Mouse (Mus musculus): ENCODE results near the gene Gm10762. TPM values are rescaled to one million over a fixed set of nuclear protein-coding genes. Genes with fewer than 3 reads are reported as not detected.
A peak's percentile ranks its signal among the peaks of the same experiment; 100 is the strongest.
"Not testable (repeated sequence)": the region's sequence is repeated elsewhere in the genome, so short reads cannot be mapped to it uniquely, and the experiment has no call there.

Gene Gm10762
- total RNA-seq (2015) (3.6 and 4.6 TPM in 2 replicates), total RNA-seq (2017) (1.1 and 1.7 TPM in 2 replicates)

DNA sequence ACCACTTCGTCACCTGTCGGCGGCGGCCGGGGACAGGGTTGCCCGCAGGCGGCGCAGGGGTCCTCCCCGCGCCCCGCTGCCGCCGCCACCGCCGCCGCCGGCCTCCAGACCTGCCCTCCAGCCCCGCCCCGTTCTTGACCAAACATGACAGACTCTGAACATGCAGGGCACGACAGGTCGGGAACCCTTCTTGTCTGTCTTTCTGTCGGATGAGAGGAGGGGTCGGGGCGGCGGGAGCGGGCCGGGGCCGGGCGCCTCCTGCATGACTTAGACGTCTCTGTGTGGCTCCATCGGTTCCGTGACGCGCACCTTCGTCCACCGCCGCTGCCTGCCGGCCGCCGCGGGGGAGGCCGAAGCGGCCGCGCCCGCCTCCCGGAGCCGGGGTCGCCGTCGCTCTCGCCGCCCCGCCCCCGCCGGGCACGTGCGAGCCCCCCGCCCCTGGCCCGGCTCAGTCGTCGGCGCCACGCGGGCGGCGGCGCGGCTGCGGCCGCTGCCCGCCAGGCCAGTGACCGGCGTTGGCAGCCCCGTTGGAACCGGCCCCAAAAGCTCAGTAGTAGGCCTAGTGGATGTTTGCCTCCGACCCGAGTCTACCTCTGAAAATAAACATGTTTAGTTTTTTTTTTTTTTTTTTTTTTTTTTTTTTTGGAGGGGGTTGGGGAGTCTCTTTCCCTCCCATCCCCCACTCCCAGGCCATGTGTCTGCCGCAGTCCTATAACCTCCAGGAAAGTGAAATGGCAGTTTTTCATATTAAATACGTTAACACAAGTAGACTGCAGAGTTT is at the start of gene Gm10762:
Gene Gm10762 (minus strand): TSS at position 65 of the 781 bp plus-strand sequence.
- peak; percentile 59 for ATAC-seq (ENCODE audit: poor library complexity, severe bottlenecking)

DNA sequence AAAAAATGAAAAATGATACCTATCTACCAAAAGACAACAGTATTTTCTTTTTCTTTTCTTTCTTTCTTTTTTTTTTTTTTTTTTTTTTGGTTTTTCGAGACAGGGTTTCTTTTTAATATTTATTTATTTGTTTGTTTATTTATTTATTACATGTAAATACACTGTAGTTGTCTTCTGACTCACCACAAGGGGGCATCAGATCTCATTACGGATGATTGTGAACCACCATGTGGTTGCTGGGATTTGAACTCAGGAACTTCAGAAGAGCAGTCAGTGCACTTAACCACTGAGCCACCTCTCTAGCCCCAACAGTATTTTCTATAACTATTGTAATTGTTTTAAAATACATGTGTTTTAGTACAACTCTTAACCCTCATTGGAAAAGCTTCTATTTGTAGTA is 41.3 kb upstream of the Gm10762 start:
- not testable (repeated sequence) for ATAC-seq (ENCODE audit: poor library complexity, severe bottlenecking)

GRCm38 (mm10) chr2:129006194-129006749 is 38.7 kb upstream of the Gm10762 start:
- no peak for ATAC-seq (ENCODE audit: poor library complexity, severe bottlenecking)

- ATAC-seq (ENCODE audit: poor library complexity, severe bottlenecking) = no peak
Measured at GRCm38 (mm10) chr2:129004872-129005271, 37.3 kb upstream of the Gm10762 start.

GRCm38 (mm10) chr2:128984746-128985145 is 17.2 kb upstream of the Gm10762 start:
- no peak for ATAC-seq (ENCODE audit: poor library complexity, severe bottlenecking)

- ATAC-seq (ENCODE audit: poor library complexity, severe bottlenecking) = no peak
Measured at GRCm38 (mm10) chr2:128975572-128975971, 8.0 kb upstream of the Gm10762 start.

GRCm38 (mm10) chr2:128972301-128972700 is 4.8 kb upstream of the Gm10762 start:
- ATAC-seq (ENCODE audit: poor library complexity, severe bottlenecking) = no peak

DNA sequence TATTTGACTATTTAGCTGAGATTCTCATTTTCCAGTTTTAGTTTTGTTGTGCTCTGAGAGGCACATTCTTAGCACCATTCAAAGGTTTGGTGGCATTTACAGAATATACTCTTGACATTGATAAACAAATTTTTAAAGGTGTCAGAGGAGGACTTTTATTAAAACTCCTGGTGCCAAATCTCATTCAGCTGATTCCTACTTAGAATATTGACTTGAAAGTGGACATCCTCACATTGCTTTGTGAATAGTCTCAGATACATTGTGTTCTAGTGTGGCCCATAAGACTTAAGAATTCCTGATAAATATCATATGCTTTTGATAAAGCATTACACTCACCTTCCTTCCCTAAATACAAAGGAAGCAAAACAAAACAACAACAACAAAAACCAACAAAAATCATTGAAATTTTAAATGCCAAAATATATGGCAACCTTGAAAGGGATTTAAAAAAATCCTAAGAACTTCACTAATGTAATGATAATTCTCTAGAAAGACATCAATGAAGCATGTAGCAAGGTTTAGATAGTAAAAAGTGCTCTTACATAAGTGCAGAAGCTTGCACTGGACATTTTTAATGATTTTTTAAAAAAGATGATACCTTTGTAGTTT is 1.1 kb upstream of the Gm10762 start:
- no peak for ATAC-seq (ENCODE audit: poor library complexity, severe bottlenecking)

GRCm38 (mm10) chr2:128966641-128967580 is 614 bp downstream of the Gm10762 start, which contains the start of gene Zc3h6:
Gene Zc3h6, plus strand, starts transcription at chr2:128967402.
- peak; percentile 97 for ATAC-seq (ENCODE audit: poor library complexity, severe bottlenecking)

GRCm38 (mm10) chr2:128966236-128966635 is 1.3 kb downstream of the Gm10762 start:
- ATAC-seq (ENCODE audit: poor library complexity, severe bottlenecking) = no peak

DNA sequence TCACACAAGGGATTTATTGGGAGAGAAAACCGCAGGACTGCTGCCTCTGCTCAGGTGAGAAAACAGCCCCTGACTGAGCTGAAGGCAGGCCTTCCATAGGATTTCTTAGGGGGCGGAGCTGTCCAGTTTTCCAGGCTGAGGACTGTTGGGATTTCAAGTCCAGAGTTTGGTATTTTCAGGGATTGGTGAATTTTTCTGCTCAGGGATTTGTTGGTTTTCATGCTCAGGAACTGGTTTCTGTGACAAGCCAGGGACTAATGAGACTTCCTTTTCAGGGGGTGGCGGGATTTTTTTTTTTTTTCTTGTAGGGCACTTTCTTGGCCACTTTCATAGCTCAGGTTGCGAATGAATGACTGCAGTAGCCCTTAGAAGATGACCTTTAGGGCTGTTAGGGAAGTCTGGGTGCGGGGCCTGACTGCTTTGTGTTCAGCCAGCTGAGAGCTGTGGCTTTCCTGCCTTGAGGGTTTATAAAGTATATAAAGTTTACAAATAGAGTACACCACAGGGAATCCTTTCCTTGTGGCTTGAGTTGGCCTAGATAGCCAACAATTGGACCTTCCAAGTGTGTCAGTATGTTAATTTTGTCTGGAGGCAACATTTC is 1.9 kb downstream of the Gm10762 start:
- ATAC-seq (ENCODE audit: poor library complexity, severe bottlenecking) = no peak

DNA sequence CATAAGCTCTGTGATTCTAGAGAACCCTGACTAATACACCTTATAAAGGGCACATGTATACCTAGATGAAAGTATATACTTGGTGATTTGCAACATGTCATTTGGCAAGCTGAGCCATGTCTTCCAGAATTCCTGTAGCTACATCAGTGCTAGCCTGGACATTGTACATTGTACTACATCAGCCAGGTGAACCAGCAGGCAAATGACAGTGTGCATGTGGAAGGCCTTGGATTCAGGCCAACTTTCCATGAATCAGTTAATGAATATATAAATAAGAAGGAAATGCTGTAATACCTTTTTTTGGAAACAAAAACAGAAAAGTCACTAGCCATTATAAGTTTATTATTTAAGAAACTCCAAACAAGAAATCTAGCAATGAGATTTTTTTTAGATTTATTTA is 13.3 kb downstream of the Gm10762 start:
- ATAC-seq (ENCODE audit: poor library complexity, severe bottlenecking) = no peak

DNA sequence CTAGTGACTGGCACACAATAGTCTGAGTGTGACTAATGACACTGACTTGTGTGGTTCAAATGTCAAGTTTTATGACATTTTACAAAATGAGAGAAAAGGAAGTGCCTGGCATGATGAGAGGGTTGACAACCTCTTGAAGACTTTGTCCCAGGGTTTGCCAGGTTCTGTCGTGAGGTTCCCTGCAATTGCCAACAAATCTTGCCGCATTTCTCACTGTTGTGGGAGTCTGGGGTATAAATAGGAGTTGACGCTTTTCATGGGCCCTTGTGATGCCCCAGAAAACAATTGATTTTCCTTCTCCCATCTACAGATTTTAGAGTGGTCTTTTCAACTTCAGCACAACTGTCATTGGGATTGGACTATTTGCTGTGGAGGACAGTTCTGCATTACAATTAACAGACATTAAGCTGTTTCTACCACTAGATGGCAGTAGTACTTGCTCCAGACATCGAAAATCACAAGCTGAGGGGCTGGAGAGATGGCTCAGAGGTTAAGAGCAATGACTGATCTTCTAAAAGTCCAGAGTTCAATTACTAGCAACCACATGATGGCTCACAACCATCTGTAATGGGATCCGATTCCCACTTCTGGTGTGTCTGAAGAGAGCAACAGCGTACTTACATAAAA is 19.4 kb downstream of the Gm10762 start:
- peak; percentile 57 for ATAC-seq (ENCODE audit: poor library complexity, severe bottlenecking)

DNA sequence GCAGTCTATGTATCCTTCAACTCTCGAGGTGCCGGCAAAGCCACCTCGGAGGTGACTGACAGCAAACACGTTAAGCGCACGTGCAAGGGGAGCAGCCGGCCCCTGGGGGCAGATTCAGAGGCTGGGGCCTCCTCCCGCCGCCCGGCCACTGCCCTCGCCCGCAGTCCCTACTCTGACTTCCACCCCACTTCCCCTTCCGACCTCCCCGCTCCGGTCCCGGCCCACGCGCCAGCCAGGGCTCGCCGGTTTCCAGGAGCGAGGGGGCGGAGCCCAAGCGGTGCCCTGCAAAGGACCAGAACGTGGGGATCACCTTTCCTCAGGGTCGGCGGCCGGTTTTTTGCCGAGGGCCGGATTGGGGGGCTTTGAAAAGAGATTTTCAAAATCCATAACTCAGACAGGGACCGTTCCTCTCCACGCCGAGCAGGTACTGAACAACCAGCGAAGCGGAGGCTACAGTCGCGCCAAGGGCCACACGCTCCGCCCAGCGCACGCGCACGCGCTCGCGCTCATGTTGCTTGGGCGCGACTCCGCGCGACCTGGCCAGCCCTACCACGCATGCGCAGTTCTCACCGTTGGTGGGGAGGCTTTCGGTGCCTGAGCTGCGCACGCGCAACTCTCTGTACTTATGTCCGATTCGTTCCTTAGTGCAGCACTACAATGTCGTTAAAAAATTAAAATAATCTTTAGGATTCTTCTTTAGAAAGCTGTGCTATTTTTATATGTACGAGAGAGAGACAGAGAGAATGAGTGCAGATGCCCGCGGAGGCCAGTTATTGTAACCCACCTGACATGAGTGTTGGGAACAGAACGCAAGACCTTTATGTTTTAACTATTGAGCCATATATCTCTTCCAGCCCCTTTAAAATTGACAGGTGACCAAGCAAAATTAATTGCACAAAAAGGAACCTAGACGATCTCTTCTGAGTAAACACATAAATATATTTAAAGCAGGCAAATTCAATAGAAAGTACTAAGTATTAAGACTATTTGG is 23.7 kb downstream of the Gm10762 start, which contains the start of gene Zc3h8:
Gene Zc3h8 (minus strand): TSS at position 540 of the 991 bp plus-strand sequence.
- ATAC-seq (ENCODE audit: poor library complexity, severe bottlenecking) = peak; percentile 95

GRCm38 (mm10) chr2:128936256-128936655 is 31.3 kb downstream of the Gm10762 start:
- no peak for ATAC-seq (ENCODE audit: poor library complexity, severe bottlenecking)

- no peak for ATAC-seq (ENCODE audit: poor library complexity, severe bottlenecking)
Measured at GRCm38 (mm10) chr2:128930704-128931103, 36.8 kb downstream of the Gm10762 start.

DNA sequence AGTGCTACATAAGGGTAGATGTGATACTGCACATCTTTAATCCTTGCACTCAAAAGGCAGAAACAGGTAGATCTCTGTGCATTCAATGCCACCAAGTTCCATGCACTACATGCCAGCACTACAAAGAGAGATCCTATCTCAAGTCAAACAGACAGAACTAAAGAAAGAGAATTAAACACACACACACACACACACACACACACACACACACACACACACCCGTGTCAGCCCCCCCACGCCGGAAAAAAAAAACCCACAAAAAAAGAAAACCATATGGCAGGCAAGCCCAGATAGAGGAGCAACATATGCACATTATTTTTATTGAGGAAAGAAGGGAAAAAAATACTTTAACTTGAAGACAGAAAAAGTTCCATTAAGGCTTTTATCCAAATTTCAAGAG is 39.1 kb downstream of the Gm10762 start:
- ATAC-seq (ENCODE audit: poor library complexity, severe bottlenecking) = no peak

GRCm38 (mm10) chr2:128924799-128925198 is 42.7 kb downstream of the Gm10762 start:
- no peak for ATAC-seq (ENCODE audit: poor library complexity, severe bottlenecking)

Data from megakaryocyte, adult 5-6 weeks (primary cell).